Mouse (Mus musculus): ENCODE results near the gene Msh5.

The Msh5 gene

DNA sequence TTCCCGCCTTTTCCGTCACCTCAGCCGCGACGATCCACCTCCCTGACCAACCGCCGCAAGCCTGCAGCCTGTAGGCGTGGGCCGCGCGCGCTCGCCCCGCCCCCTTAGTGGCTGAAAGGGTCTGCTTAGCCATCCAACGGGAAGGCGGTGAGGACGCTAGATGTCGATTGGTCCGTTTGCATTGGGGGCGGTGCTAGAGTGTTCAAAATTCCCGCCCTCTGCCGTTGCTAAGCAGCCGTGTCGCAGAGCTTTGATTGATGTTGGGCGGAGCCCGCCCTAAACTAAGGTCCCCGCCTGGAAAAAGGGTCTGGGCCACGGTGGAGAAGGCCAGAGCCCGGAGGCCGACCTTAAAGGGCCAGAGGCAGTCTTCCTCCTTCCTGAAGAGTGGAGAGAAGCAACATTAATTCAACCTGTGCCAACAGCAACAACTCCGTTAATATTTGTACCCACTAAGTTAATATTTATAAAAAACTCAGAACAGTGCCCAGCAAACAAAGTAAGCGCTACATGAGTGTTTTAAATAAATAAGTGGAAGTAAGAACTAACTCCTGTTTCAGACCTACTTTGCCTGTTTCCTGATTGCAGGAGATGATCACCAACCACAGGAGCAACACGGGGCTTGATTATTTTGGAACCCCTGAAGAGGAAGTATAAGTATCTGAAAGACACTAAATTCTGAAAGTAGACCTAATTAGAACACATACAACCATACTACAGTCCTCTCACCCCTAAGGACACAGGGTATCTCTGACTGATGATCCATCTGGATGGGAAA, at the start of gene Msh5:
Gene Msh5 (minus strand): TSS at position 65 of the 775 bp plus-strand sequence.
- in situ Hi-C loops (cut with MboI, MseI) = no loop called here

GRCm38 (mm10) chr17:35094475-35095365, 48.2 kb upstream of the Msh5 start:
- in situ Hi-C loops (cut with MboI, MseI) = no loop called here

- in situ Hi-C loops (cut with MboI, MseI) = no loop called here
Observed at GRCm38 (mm10) chr17:35092403-35093198, 46.1 kb upstream of the Msh5 start.

- in situ Hi-C loops (cut with MboI, MseI) = no loop called here
Observed at GRCm38 (mm10) chr17:35090166-35090932, 43.8 kb upstream of the Msh5 start.

DNA sequence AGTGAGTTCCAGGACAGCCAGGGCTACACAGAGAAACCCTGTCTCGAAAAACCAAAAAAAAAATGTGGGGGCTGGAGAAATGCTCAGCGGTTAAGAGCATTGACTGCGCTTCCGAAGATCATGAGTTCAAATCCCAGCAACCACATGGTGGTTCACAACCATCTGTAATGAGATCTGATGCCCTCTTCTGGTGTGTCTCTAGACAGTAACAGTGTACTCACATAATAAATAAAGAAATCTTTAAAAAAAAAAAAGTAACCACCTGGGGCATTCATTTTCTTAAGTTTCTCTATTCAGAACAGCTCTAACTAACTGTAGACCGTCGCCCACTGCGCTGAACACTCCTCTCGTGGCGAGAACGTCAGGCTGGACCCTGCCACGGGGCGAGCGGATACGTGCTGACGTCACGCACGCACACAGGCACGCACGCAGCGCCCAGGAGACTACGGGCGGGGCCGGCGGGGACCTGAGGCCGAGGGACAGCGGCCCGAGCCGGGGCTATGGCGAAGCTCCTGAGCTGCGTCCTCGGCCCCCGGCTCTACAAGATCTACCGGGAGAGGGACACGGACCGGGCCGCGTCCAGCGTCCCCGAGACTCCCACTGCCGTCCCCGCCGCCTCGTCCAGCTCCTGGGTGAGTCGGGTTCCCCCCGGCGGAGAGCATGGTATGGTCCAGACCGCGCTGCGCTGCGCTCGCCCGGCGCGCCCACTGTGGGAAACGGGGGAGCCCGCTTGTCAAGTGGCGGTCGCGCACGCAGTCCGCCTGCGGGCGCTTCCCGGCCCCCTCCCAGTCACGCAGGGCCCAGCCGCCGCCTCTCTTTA, 42.5 kb upstream of the Msh5 start, which contains the start of gene Abhd16a:
Gene Abhd16a (plus strand): TSS at position 439 of the 820 bp plus-strand sequence.
- in situ Hi-C loops (cut with MboI, MseI) = no loop called here

GRCm38 (mm10) chr17:35088151-35088550, 41.6 kb upstream of the Msh5 start:
- in situ Hi-C loops (cut with MboI, MseI) = no loop called here

DNA sequence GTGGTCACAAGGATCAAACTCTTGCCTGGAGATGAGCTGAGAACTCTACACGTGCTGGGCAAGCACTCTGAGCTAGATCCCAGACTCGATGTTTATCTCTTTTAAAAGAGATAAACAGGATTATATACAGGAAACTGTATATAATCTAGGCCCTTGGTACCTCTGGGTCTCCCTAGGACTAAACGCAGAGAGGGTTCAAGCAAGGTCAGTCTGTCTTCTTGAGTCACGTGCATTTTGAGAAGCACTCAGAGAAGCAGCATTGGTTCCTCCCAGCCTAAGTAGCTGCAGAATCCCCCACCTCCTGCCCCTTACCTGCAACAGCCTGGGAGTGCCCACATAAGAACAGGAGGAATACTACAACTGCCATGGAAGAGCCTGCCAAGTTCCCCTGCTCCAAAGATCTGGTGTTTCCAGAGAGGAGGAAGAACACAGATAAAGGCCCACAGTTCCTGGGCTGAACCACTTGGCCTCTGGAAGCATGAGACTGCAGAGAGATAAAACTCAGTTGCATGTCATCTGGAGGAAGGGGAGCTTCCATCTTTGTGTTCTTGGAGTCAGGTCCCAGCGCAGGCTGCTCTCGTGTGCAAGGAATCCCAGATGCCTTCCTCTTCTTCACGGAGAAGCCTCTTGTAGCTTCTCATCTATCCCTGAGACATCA, 38.8 kb upstream of the Msh5 start, which contains the start of gene Ly6g6f:
Gene Ly6g6f (minus strand): TSS at position 403 of the 658 bp plus-strand sequence.
- in situ Hi-C loops (cut with MboI, MseI) = no loop called here

- in situ Hi-C loops (cut with MboI, MseI) = no loop called here
Observed at GRCm38 (mm10) chr17:35083929-35084497, 37.5 kb upstream of the Msh5 start.

DNA sequence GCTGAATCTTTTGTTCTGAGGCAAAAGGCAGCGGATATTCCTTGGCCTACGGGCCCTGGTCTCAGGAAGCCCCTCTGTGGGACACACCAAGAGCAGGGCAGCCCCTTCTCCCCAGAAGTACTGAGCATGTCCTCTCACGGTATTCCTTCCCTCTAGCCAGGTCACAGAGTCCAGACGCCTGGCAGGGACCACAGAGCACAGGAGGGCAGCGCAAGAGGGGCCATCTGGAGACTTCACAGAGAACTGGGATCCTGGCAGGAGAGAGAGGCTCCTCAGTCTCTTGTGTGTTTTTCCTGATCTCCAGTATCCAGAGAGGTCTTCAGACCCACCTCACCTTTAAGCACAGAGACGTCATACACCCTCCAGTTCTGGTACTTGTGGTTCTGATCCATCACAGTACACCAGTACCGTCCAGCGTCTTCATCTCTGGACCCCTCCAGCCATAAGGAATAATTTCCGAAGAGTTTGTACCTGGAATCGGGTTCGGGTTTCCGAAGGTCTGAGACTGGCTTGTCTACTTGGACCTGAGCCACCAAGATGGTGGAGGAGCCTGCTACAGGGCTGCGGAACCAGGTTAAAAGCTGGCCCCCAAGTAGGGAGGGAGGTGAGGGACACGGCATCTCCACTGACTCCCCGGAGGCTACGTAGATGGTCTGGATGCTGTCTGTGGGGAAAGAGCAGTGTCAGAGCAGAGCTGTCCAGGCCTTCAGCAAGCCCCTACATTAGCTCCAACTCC, 36.5 kb upstream of the Msh5 start:
- in situ Hi-C loops (cut with MboI, MseI) = no loop called here

DNA sequence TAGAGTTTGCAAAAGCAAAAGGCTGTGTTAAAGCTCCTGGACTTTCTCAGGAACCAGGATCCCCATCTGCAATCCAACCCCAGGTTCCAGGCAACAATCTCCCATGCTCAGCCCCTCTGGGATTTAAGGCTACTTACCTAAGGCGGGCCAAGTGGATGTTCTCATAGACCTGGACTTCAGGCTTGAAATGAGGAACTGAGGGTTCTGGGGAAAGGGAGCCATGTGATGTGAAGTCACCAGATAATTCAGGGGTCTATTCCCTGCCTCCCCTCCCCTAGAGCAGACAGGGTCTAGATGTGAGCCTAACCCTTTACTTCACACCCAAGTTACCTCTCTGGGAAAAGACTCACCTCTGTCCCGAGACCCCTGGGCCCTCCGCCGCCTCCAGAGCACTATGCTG, 34.2 kb upstream of the Msh5 start:
- in situ Hi-C loops (cut with MboI, MseI) = no loop called here

- in situ Hi-C loops (cut with MboI, MseI) = no loop called here
Observed at GRCm38 (mm10) chr17:35080248-35080647, 33.7 kb upstream of the Msh5 start.

- in situ Hi-C loops (cut with MboI, MseI) = no loop called here
Observed at GRCm38 (mm10) chr17:35079778-35080177, 33.2 kb upstream of the Msh5 start.

DNA sequence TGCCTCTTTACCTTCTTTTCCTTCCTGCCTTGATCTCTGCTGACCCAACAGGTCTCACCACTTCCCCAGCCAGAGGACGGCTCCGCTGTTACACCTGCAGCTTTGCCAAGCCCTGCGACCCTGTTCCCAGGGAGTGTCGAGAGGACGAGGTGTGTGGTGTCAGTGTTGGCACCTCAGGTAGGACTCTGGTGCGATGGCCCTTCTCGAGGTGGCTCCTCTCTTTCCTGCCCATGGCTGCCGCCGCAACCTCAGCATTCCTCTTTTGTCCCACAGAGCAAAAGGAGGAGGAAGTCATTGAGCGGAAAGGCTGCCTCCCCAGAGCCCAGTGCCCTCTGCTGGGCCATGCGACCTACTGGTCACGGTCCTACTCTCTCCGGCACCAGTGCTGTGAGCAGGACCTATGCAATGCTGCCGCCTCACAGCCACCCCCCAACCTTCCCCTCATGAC, 31.3 kb upstream of the Msh5 start, which contains the start of gene Ly6g6d:
Gene Ly6g6d (minus strand): TSS at position 280 of the 448 bp plus-strand sequence.
- in situ Hi-C loops (cut with MboI, MseI) = no loop called here

DNA sequence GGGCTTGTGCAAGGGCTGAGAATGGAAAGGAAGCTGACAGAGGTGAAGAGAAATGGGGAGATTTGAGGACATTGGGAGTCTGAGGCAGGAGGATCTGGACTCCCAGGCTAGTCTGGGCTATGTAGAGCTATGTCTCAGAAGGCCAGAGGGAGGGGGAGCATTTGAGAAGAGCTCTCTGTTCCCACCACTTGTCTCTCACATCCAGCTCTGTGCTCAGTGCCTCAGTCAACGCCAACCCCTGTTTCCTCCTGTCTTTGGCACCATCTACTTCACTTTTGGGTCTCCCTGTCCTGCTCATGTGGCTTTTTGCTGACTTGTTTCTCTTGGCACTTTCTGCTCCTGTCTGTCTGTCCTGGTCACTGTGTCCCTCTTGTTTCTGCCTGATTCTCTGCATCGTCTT, 30.7 kb upstream of the Msh5 start:
- in situ Hi-C loops (cut with MboI, MseI) = no loop called here

DNA sequence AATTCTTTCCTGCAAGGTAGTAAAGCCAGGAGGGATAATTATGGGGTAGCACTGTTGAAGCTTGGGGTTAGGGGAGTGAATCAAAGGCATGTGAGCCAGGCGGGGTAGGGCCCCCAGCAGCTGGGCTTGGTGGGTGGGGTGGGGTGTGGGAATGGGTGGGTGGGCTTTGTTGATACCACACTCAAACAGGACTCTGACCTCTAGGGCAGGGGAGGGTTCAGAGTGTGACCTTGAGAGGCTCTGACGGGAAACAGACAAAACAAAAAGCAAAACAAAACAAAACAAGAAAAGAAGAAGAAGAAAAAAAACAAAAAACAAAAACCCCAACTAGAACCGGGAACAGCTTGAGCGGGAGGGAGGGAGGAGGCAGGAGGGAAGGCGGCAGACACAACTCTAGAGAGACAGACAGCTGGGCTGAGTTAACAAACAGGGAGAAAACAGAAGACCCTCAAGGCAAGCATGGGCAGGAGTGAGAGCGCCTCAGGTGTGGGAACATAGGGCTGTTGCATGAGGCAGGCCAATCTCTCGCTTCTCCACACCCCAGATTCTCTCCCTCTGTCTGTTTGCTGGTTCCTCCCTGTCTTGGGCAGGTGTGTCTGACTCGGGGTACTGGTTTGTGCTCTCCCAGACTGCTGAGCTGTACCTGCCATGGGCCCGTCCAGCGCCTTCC, 30.1 kb upstream of the Msh5 start, which contains the start of gene Ly6g6e:
Gene Ly6g6e (plus strand): TSS at position 396 of the 670 bp plus-strand sequence.
- in situ Hi-C loops (cut with MboI, MseI) = no loop called here

GRCm38 (mm10) chr17:35074097-35074496, 27.6 kb upstream of the Msh5 start:
- in situ Hi-C loops (cut with MboI, MseI) = no loop called here

GRCm38 (mm10) chr17:35071454-35071853, 24.9 kb upstream of the Msh5 start:
- in situ Hi-C loops (cut with MboI, MseI) = no loop called here

Data from T-helper 1 cell (primary cell).